Mouse (Mus musculus): ENCODE results near the gene Slx1b.

The Slx1b gene

GRCm38 (mm10) chr7:126676631-126677220 lies 18.9 kb downstream of the Slx1b start:
- no peak for DNase-seq (ENCODE audit: low spot score)

GRCm38 (mm10) chr7:126676207-126676606 lies 19.4 kb downstream of the Slx1b start, which contains the start of gene Sult1a1:
Gene Sult1a1 (minus strand): TSS chr7:126676432.
- peak; percentile 64 for DNase-seq (ENCODE audit: low spot score)

DNA sequence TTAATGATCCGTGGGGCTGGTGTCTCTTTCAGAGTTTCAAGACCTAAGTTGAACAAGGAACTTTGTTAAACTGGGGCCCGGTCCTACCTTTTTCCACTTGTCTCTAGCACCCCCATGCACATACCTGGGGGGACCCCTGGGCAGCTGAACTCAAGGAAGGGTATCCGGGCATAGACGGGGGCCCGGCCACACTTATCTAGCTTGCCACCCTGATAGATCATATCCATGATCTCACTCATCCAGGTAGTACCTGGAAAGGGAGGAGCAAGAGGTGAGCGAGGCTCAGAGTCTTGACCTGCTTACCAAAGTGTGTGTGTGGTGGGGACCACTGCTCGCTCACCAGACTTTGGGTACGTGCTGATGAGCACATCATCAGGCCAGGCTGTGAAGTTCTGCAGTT lies 20.5 kb downstream of the Slx1b start:
- no peak for DNase-seq (ENCODE audit: low spot score)

GRCm38 (mm10) chr7:126672111-126672510 lies 23.5 kb downstream of the Slx1b start:
- DNase-seq (ENCODE audit: low spot score) = no peak

- DNase-seq (ENCODE audit: low spot score) = no peak
These were observed 25.4 kb downstream of the Slx1b start for GRCm38 (mm10) chr7:126670152-126670551.

DNA sequence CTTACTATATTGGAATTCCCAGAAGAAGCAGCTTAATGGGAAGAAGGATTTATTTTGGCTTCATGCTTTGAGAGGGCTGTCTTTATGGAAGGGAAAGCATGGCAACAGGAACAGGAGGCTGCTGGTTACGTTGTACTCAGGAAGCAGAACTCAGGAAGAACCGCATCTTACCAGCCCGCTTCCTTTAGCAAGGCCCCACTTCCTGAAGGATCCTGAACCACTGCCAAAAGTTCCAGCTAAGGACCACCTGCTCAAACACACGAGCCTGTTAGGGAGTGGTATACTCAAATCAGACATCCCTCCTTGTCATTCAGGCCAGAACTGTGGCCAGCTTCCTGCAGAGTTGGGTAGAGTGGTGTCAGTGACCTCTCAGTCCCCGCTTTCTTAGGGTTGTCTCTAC lies 27.1 kb downstream of the Slx1b start:
- no peak for DNase-seq (ENCODE audit: low spot score)

DNA sequence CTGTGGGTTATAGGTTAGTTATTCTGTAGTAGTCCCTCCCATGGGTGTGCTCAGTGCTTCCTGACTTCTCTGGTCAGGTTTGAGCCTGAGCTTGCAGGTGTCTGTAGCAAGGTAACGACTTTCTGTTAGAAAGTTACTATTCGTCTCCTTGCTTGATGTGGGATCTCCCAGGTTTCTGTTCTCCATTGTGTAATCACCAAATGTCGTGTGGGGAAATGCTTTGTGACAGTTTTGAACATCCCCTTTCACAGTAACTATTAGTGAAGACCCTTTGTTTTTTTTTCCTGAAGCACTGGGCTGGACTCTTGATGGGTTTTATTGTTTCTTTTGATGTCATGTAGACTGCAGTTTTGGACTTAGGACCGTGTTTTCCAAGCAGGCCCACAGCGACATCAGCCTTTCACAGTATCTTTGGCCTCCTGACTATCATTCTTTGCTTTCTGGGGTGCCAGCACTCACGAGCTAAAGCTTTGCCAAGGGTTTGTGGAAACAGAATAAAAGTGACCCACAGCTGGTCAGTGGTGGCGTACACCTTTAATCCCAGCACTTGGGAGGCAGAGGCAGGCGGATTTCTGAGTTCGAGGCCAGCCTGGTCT lies 28.0 kb downstream of the Slx1b start:
- DNase-seq (ENCODE audit: low spot score) = no peak

DNA sequence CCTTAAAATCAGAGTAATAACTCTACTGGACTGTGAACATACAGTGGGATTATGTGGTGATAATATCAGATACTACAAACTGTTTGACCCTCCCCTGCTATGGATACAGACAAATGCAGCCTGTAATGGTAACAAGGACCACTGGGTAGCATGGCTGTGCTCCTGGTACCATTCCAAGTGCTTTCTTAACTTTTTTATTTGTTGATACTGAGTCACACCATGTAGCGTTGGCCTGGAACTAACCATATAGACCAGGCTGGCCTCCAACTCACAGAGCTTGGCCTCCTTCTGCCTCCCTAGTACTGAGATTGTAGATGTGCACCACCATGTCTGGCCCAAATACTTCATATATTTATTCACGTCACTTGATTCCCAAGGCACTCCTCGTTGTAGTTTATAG lies 30.3 kb downstream of the Slx1b start:
- no peak for DNase-seq (ENCODE audit: low spot score)

DNA sequence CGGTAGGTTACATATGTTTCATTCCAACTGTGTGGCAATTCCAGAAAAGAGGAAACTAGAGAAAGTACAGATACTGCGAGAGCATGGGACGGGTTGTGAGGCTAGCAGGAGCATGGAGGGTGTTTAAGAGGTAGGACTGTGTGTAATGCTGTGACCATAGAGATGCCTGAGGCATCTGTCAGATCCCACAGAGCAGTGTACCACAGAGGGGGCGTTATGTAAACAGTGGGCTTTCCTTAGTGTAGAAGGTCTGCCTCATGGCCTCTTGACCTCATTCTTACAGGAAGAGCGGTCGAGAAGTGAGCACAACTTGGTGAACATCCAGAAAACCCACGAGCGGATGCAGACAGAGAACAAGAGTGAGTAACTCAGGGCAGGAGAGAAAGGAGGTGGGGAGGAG lies 31.9 kb downstream of the Slx1b start:
- DNase-seq (ENCODE audit: low spot score) = no peak

- DNase-seq (ENCODE audit: low spot score) = no peak
These were observed 35.8 kb downstream of the Slx1b start for GRCm38 (mm10) chr7:126659771-126660170.

GRCm38 (mm10) chr7:126657522-126657921 lies 38.1 kb downstream of the Slx1b start:
- no peak for DNase-seq (ENCODE audit: low spot score)

- DNase-seq (ENCODE audit: low spot score) = no peak
These were observed 39.9 kb downstream of the Slx1b start for GRCm38 (mm10) chr7:126655695-126656094.

DNA sequence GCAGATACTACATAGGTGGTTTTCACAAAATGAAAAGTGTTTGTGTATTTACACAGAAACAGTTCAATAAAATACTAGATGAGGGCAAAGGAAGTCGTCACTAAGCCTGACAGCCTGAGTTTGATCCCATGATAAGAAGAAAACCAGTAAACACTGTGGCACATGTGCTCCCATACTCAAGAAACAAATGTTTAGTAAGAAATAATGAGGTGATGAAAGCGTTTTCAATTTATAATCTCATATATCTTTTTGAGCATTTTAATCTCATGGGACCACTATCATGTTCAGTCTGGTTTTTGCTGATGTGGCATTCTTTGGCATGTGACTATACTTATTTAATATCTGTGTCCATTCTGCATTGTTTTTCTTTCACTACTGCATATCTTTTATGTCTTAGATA lies 41.6 kb downstream of the Slx1b start:
- DNase-seq (ENCODE audit: low spot score) = no peak

DNA sequence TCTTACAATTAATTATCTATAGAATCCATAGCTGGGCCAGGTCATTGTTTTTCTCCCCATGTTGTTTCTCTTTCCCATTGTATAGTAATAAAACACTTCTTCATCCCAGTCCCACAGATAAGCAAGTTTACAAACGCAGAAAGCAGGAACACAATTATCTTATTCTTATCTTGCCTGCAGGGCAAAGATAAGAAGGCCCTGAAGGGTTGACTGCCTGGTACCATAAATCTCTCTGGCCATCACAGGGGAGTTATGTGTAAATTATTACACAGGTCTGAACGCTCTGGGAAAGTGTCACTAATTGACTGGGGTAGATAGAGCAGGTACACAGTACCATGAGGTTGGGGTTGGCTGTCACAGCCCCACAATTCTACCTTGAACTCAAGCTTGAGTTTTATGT lies 44.7 kb downstream of the Slx1b start:
- DNase-seq (ENCODE audit: low spot score) = no peak

- peak; percentile 97 for DNase-seq (ENCODE audit: low spot score)
These were observed 46.1 kb downstream of the Slx1b start, which contains the start of gene Sgf29 for GRCm38 (mm10) chr7:126649231-126650051. Gene Sgf29 (plus strand): TSS chr7:126649309.

GRCm38 (mm10) chr7:126648486-126648885 lies 47.1 kb downstream of the Slx1b start:
- no peak for DNase-seq (ENCODE audit: low spot score)

- DNase-seq (ENCODE audit: low spot score) = no peak
These were observed 49.9 kb downstream of the Slx1b start for GRCm38 (mm10) chr7:126645708-126646107.

GRCm38 (mm10) chr7:126644914-126645313 lies 50.7 kb downstream of the Slx1b start:
- no peak for DNase-seq (ENCODE audit: low spot score)

DNA sequence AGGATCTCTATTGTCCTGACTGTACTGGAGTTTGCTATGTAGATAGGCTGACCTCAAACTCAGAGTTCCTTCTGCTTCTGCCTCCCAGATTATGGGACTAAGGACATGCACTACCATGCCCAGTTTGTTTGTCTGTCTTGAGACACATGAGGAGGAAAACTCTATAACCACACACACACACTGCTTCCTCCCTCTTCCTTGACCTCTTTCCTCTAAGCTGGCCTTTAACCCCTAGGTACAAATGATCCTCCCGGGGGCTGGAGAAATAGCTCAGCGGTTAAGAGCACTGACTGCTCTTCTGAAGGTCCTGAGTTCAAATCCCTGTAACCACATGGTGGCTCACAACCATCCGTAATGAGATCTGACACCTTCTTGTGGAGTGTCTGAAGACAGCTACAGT lies 51.2 kb downstream of the Slx1b start:
- no peak for DNase-seq (ENCODE audit: low spot score)

DNA sequence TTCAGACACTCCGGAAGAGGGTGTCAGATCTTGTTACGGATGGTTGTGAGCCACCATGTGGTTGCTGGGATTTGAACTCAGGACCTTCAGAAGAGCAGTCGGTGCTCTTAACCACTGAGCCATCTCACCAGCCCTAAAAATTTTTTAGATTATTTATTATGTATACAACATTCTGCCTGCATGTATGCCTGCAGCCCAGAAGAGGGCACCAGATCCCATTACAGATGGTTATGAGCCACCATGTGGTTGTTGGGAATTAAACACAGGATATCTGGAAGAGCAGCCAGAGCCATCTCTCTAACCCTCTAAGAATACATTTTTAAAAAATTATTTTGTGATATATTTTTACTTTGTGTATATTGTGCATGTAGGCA lies 52.4 kb downstream of the Slx1b start:
- DNase-seq (ENCODE audit: low spot score) = peak; percentile 64

- no peak for DNase-seq (ENCODE audit: low spot score)
These were observed 52.9 kb downstream of the Slx1b start for GRCm38 (mm10) chr7:126642545-126643243.

Data from testis, postnatal 10 days (tissue).